Mouse (Mus musculus) kidney, adult 9 months (tissue): ENCODE data around the gene Tent4a.

Experiments
- DNase-seq: peaks from one replicate; pipeline ENCODE4 v3.0.0; 2022

The Tent4a gene

DNA sequence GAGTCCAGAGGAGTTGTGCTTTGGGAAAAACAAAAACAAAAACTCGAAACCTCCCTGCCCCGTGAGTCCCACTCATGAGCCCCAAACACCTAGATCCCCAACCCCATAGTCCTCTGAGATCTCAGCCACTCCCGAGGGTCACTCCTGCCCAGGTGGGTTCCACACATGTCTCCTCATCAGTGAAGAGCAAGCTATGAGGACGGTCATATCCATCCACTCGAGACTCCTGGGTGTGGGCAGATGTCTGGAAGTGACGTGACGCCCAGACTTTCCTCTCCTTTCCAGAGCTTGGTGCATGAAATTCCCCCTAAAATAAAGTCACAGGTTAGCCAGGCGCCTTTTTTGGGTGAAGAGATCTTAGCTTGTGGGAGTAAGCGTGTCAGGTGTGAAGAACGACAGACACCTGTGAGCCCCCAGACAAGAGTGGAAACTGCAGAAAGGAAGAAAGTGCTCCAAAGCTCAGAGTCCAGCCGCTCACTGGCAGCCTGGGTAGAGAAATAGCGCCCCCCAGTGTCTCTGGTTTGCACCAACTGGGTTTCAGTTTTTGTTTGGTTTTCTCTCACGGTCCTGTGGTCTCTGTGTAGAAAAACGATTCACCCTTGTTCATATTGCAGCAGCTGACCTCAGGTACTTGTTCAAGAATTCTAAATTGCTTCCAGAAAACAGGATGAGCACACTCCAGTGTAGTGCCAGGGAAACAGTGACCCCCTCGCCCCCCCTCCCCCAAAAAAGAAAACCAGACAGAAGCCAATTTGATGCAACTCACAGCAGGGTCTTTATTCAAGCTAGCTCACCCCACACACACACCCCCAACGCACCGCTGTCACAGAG, 73.6 kb downstream of the Tent4a start:
- peak; percentile 68 for DNase-seq

DNA sequence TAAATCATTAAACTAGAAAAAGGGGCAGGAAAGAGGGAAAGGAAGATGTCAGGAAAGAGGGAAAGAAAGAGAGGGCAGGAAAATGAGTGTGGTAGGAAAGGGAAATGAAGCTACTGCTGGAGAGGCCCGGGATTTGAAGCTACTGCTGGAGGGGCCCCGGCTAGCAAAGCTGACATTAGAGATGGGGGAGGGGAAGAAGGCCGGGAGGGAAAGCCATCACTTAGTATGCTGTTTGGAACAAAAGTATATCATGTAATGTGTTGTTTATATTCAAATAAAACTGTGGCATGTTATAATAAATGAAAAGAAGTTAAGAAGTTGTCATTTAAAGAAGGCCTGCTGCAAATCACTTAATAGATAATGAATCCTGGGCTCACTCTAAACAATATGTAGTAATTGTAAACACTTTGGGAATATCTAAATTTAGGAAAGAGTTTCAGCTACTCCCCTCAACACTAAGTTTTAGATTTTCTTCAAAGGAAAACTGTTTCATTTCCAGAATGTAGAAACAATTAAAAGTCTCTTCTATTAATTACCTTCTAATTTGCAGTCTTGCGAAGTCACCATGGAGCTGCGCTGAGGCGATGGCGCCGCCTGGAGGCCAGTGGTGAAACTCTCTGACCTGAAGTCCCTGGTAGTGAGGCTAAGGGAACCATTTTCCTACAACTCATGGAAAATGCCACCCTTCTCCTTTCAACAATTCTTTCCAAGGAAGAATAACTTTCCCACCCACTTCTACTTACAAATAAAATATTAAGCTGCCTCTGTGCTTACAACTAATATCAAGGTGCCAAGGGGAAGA, 74.6 kb downstream of the Tent4a start:
- DNase-seq, result peak; percentile 58

DNA sequence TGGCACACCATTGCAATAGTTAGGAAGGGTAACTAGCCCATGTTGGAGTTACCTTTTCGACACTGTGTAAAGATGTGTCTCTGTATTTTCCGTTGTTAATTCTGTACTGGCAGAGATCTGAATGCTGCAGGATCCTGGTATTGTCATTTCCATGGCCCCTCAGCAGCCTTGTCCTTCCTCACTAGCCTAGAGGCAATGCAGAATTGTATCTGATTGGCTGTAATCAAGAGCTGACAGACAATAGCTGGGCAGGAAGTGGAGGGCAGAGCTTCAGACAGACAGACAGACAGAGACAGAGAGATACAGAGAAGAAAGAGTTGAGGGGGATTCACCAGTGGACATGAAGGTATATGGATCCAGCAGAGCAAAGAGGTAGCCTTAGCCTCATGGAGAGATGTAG, 75.5 kb downstream of the Tent4a start:
- DNase-seq, result no peak

DNA sequence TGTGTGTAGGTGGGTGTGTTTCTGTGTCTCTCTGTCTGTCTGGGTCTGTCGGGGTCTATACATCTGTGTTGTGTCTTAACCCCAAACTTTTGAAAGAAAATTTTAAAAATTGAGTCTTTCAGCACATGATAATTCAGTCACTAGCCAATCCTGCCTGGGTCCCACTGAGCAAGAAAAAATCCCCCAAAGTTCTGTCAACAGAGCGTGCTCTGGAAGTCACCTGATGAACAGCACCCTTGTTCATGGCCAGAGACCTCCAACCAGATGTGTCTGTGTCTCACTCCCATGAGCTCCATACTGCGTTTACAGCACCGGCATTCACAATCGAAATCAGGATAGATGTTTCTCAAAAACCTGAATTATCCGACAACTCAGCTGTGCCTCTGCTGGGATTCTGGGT, 76.0 kb downstream of the Tent4a start:
- DNase-seq, result no peak

DNA sequence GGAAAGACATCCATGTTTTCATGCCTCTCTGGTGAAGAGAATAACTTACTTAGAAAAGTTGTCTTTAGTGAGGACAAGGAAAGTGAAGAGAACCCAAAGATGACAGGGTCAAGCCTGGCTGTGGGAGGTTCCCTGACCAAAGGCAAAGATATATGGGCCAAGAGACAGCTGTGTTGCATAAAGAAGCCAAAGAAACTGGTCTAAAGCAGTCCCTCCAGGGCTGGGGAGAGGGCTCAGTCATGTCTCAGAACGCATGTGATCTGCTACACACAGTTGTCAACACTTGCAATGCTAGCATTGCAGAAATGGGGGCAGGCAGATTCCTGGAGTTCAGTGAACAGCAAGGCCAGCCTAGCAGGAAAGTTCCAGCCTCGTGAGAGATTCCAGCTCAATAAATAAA, 77.3 kb downstream of the Tent4a start:
- no peak for DNase-seq

DNA sequence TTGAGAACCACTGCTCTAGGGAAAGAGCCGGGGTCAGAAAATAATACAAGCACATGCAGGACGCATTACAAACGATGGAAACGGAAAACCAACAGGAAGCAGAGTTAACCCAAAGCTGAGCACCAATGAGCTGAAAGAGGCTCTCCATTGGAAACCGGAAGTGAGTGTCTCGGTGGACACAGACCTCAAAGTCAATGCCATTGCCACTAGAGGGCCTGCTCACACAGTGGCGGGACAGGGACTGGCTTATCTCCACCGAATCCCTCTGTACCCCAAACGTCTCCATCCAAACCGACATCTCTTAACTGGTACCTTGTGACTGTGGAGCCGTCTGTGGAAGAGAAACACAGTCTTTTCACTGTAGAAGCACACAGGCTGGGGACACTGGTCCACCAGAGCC, 77.8 kb downstream of the Tent4a start:
- DNase-seq, result no peak

DNA sequence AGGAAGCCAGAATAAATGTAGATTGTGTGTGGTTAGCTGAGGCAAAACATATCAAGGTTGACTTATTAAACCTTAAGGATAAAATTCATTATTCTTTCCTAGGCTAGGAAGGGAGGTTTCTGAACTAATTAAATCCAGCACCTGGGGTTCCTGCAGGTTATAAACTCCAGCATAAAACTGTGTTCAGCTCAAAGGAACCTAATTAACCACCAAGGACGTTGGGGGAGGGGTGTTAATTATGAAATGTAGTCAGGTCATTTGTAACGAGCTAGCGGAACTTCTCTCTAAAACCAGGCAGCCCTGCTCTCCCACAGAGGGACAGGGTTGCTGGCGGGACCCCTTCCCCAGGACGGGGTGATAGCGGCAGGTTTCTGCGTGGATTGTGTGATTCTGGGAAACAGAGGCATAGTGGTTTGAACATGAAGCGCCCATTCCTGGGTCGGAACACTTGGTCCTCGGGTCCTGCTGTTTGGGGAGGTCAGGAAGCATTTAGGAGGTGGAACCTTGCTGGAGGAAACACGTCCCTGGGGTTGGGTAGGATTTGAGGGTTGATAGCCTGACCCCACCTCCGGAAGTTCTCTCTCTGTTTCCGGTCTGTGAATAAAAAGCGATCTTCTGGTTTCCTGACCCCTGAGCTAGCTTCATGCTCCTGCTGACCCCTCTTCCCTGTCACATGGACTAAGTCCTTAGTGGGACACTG, 78.8 kb downstream of the Tent4a start:
- DNase-seq, result no peak
